Mouse (Mus musculus) kidney, embryonic 14.5 days (tissue): ENCODE data around the gene Lrp1. TPM values are rescaled to one million over a fixed set of nuclear protein-coding genes. Genes with fewer than 3 reads are reported as not detected.

Experiments used
- ATAC-seq: fragments of 200-750 bp; cut with Nextera tagmentation; 2 replicates; pipeline ENCODE4 v1.8.0; 2017; ENCODE audit warnings: moderate number of reproducible peaks, mild to moderate bottlenecking, moderate TSS enrichment, moderate library complexity; ENCODE audit not compliant: low FRiP score, low TSS enrichment
- H3K27ac ChIP-seq: fragments of 300-500 bp; sonication (generic); 2 replicates; pipeline ENCODE4 v1.5.1; 2014; ENCODE audit warnings: low read depth, mild to moderate bottlenecking, low read length, moderate library complexity, mixed read lengths
- H3K27me3 ChIP-seq: fragments of 300-500 bp; sonication (generic); 2 replicates; pipeline ENCODE4 v1.6.1; 2014; ENCODE audit warnings: mild to moderate bottlenecking, low read length; ENCODE audit not compliant: control insufficient read depth, insufficient read depth
- H3K36me3 ChIP-seq: fragments of 300-500 bp; sonication (generic); 2 replicates; pipeline ENCODE4 v1.6.1; 2014; ENCODE audit warnings: low read length, mixed read lengths; ENCODE audit not compliant: control insufficient read depth, insufficient read depth
- H3K4me1 ChIP-seq: fragments of 300-500 bp; sonication (generic); 2 replicates; pipeline ENCODE4 v1.6.1; 2014; ENCODE audit warnings: low read length, mixed read lengths; ENCODE audit not compliant: control insufficient read depth, insufficient read depth
- H3K4me2 ChIP-seq: fragments of 300-500 bp; sonication (generic); replicated peaks from 2 replicates; pipeline ENCODE4 v1.6.1; 2014; ENCODE audit warnings: low read depth, mild to moderate bottlenecking, low read length
- H3K4me3 ChIP-seq: fragments of 300-500 bp; sonication (generic); 2 replicates; pipeline ENCODE4 v1.5.1; 2014; ENCODE audit warnings: mild to moderate bottlenecking, low read length
- H3K9ac ChIP-seq: fragments of 300-500 bp; sonication (generic); 2 replicates; pipeline ENCODE4 v1.6.1; 2014; ENCODE audit warnings: low read depth, mild to moderate bottlenecking, low read length, moderate library complexity
- H3K9me3 ChIP-seq: fragments of 300-500 bp; sonication (generic); 2 replicates; pipeline ENCODE4 v1.6.1; 2016; ENCODE audit warnings: low read length; ENCODE audit not compliant: control insufficient read depth
- WGBS: fragments of 180-500 bp; shearing (Covaris S2); extraction: QIAGEN DNeasy Blood & Tissue Kit; methylation state at CpG from one replicate; pipeline ENCODE4 v1.1.7; 2014; 5-methylcytosine and 5-hydroxymethylcytosine counted together
- polyA plus RNA-seq: library from polyadenylated mRNA; unstranded; fragments of >200 nt; fragmentation: Nextera tagmentation; extraction: Ambion mirVana; gene quantifications from 2 replicates; pipeline ENCODE4 v1.2.1, GENCODE M21; 2014

The Lrp1 gene
- polyA plus RNA-seq, 1 experiment from 2014 or later = 54.9 TPM

DNA sequence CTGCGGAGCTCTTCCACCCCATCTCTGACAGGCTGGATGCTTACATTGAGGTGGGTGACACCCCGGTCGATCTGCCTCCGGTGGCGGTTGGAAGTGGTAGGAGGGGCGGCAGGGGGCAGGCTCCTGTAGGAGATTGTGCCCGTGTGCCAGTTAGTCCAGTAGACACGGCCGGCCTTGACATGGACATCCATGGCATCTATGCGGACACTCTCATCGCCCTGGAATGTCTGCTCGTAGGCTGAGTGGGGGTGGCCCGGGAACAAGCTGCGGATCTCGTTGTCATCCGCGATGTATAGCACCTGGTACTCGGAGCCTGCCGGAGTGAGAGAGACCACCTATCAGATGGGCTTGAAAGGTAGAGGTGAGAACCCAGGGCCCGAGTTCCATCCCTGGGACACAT is 76.6 kb downstream of the Lrp1 start:
- H3K27ac ChIP-seq = no peak overlapping the region
- H3K4me2 ChIP-seq = no peak overlapping the region
- 89% methylated on average over 20 of the region's 20 CpGs for WGBS
- H3K9ac ChIP-seq = no peak overlapping the region
- no peak overlapping the region for H3K4me3 ChIP-seq
- ATAC-seq = no peak
- H3K36me3 ChIP-seq = peaks cover 73% of the 10 kb centered on the region
- no peaks in the 10 kb centered on the region for H3K27me3 ChIP-seq
- H3K9me3 ChIP-seq = no peaks in the 10 kb centered on the region
- no peaks in the 10 kb centered on the region for H3K4me1 ChIP-seq

GRCm38 (mm10) chr10:127543916-127544315 is 77.0 kb downstream of the Lrp1 start:
- no peaks in the 10 kb centered on the region for H3K4me1 ChIP-seq
- no peaks in the 10 kb centered on the region for H3K9me3 ChIP-seq
- H3K27ac ChIP-seq = no peak overlapping the region
- peaks cover 71% of the 10 kb centered on the region for H3K36me3 ChIP-seq
- H3K4me3 ChIP-seq = no peak overlapping the region
- WGBS = 78% methylated on average over 3 of the region's 3 CpGs
- no peak overlapping the region for H3K9ac ChIP-seq
- H3K27me3 ChIP-seq = no peaks in the 10 kb centered on the region
- no peak for ATAC-seq
- H3K4me2 ChIP-seq = no peak overlapping the region

DNA sequence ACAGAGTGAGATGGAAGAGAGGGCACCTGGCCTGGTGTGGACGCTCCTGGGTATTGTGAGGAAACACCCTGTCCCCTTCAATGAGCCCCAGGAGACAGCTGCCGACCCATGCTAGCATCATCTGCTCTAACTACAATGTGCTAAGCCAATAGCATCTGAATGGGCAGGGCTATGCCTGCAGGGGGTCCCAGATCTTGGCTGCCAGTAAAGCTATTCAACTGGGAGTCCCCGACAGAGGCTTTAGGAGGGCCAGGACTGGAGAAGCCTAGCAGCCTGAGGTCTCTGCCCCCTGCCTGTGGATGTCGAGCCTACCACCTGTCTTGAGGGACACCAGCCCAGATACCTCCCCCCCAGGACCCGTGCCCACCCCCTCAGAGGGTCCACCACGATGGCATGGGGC is 78.2 kb downstream of the Lrp1 start:
- H3K4me2 ChIP-seq = no peak overlapping the region
- no peaks in the 10 kb centered on the region for H3K4me1 ChIP-seq
- H3K9ac ChIP-seq = no peak overlapping the region
- no peak overlapping the region for H3K27ac ChIP-seq
- no peaks in the 10 kb centered on the region for H3K27me3 ChIP-seq
- no peak overlapping the region for H3K4me3 ChIP-seq
- H3K9me3 ChIP-seq = no peaks in the 10 kb centered on the region
- peaks cover 66% of the 10 kb centered on the region for H3K36me3 ChIP-seq
- ATAC-seq = no peak
- WGBS = 51% methylated on average over 6 of the region's 6 CpGs

- H3K4me1 ChIP-seq = no peaks in the 10 kb centered on the region
- ATAC-seq = no peak
- 74% methylated on average over 13 of the region's 13 CpGs for WGBS
- no peak overlapping the region for H3K4me2 ChIP-seq
- no peak overlapping the region for H3K9ac ChIP-seq
- no peaks in the 10 kb centered on the region for H3K9me3 ChIP-seq
- peaks cover 61% of the 10 kb centered on the region for H3K36me3 ChIP-seq
- no peak overlapping the region for H3K27ac ChIP-seq
- H3K27me3 ChIP-seq = peaks cover under 1% of the 10 kb centered on the region; the same call in 1 of the 2 replicates
- H3K4me3 ChIP-seq = no peak overlapping the region
Measured at GRCm38 (mm10) chr10:127542084-127542483, 78.9 kb downstream of the Lrp1 start.

- no peak for ATAC-seq
- WGBS = 95% methylated on average over 8 of the region's 8 CpGs
- no peak overlapping the region for H3K27ac ChIP-seq
Measured at GRCm38 (mm10) chr10:127541510-127541909, 79.4 kb downstream of the Lrp1 start.

GRCm38 (mm10) chr10:127537854-127538583 is 82.9 kb downstream of the Lrp1 start:
- Histone ChIP-seq H3K4me2 (no peak overlapping the region), H3K9me3 (no peaks in the 10 kb centered on the region), H3K36me3 (peaks cover 30% of the 10 kb centered on the region; the same call in 1 of the 2 replicates), H3K4me1 (peaks cover 15% of the 10 kb centered on the region), H3K9ac (no peak overlapping the region), H3K4me3 (no peak overlapping the region), H3K27me3 (peaks cover 40% of the 10 kb centered on the region), H3K27ac (no peak overlapping the region)
- peak; percentile 41 for ATAC-seq
- 29% methylated on average over 7 of the region's 7 CpGs for WGBS

More at GRCm38 (mm10) chr10:127541510-127541909, 79.4 kb downstream of the Lrp1 start:
- Histone ChIP-seq H3K4me2 (no peak overlapping the region), H3K4me3 (no peak overlapping the region), H3K4me1 (no peaks in the 10 kb centered on the region), H3K27me3 (peaks cover 5% of the 10 kb centered on the region; the same call in 1 of the 2 replicates), H3K9me3 (no peaks in the 10 kb centered on the region), H3K9ac (no peak overlapping the region), H3K36me3 (peaks cover 56% of the 10 kb centered on the region)

DNA sequence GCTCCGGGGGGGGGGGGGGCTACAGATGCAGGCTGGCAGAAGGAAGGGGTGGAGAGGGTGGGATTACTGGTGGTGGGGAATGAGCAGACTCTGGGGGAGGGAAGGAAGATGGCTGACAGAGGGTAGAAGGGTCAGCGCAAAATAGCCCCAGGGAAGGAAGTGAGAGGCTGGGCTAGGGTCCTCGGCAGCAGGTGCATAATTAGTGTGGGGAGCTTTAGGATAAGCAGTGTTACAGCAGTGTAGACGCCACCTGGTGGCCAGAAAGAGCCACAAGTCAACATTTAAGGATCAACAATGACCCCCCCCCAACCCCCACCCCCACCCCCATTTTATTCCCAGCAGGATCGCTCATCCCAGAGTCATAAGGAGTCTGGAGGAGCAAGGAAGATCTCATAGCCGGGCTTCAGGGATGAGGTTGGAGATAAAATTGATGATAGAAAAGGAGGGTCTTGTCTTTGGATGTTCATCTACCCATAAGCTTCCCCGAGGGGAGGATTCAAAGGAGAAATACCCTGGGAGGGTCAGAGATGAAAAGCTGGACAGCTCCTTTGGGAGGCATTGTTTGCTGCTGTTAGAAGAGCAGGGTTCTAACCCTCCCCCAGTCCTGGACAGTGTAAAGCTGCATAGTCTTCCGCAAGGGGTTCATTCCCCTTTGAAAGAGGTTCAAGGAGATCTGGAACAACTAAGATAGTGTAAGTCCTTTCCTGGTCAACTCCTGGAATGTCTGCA is 84.2 kb downstream of the Lrp1 start:
- Histone ChIP-seq H3K4me3 (no peak overlapping the region), H3K4me2 (no peak overlapping the region), H3K9ac (no peak overlapping the region), H3K27ac (no peak overlapping the region), H3K9me3 (no peaks in the 10 kb centered on the region), H3K4me1 (peaks cover 15% of the 10 kb centered on the region), H3K36me3 (peaks cover 24% of the 10 kb centered on the region; the same call in 1 of the 2 replicates), H3K27me3 (peaks cover 52% of the 10 kb centered on the region)
- ATAC-seq = no peak
- WGBS = 10% methylated on average over 8 of the region's 8 CpGs

- Histone ChIP-seq H3K9me3 (no peaks in the 10 kb centered on the region), H3K4me3 (peak overlapping the region; percentile 43), H3K4me2 (peak overlapping the region; percentile 83), H3K36me3 (peaks cover 13% of the 10 kb centered on the region; the same call in 1 of the 2 replicates), H3K9ac (0 out of 2 replicates have a peak overlapping the region, but pooled peaks have one; percentile 35), H3K27ac (no peak overlapping the region), H3K27me3 (peaks cover 70% of the 10 kb centered on the region), H3K4me1 (peaks cover 22% of the 10 kb centered on the region)
- no peak for ATAC-seq
- WGBS = 0% methylated on average over 27 of the region's 30 CpGs
Measured at GRCm38 (mm10) chr10:127534929-127535384, 86.0 kb downstream of the Lrp1 start.
